Mouse (Mus musculus): Measurements from ENCODE around the gene Rab43. TPM values are rescaled to one million over a fixed set of nuclear protein-coding genes. Genes with fewer than 3 reads are reported as not detected.

The Rab43 gene
- total RNA-seq, 2 experiments from 2014 or later, result 28.8 to 30.0 TPM

DNA sequence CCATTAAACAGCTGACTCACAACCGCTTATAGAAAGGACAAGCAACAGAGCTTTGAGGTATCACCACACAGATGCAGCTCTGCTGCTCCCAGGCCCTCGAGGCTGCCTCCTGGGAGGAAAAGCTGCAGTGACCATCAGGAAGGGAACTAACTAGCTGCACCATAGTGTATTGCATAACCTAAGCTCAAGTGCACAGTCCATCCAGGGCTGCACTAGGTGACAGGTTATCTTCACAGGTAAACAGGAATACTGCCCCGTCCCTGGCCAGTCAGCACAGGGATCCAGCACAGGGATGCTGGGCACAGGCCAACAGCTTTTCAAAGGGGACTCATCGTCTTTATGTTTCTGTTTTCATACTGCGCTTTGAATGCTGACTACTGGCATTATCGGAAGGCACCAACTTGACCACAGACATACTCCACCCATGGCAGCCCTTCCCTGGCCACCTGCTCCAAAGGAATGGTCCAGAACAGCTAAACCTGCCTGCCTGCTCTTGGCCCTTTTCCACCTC, 2.3 kb downstream of the Rab43 start:
- no peak for DNase-seq (ENCODE audit: low spot score in 2 of 2)

DNA sequence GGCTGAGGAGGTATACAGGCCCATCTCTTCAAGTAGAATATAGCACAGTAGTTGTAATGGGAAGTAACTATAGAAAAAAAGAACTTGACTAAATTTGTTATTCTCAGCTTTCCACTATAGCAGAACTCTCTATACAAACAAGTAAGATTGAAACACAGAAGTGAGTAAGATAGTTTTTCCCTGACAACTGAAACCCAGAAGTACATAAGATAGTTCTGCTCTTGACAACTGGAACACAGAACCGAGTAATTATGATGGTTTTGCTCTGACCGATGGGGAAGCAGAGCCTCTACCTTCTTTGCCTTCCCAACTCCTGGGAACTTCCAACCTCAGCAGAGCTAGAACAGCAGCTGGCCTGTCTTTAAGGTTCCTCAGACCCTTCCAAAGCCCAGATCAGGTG, 2.8 kb downstream of the Rab43 start:
- DNase-seq (ENCODE audit: low spot score in 2 of 2), result no peak

DNA sequence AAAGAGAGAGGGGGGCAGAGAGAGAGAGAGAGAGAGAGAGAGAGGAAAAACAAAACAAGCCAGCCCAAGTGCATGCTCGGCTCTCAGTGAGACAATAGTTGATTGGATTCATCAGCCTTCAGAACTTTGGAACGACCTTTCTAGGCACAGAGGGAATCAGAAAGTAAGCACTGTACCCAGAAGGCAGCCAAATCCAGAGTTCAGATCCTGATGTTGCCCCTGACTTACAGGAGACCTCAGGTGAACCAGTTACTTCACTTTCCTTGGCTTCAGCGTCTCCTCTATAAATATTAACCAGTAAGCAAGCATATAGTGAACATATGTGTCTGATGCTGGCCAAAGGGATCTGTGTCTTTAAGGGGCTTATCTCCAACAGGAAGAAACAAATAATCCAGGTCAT, 3.4 kb downstream of the Rab43 start:
- DNase-seq (ENCODE audit: low spot score in 2 of 2), result no peak

DNA sequence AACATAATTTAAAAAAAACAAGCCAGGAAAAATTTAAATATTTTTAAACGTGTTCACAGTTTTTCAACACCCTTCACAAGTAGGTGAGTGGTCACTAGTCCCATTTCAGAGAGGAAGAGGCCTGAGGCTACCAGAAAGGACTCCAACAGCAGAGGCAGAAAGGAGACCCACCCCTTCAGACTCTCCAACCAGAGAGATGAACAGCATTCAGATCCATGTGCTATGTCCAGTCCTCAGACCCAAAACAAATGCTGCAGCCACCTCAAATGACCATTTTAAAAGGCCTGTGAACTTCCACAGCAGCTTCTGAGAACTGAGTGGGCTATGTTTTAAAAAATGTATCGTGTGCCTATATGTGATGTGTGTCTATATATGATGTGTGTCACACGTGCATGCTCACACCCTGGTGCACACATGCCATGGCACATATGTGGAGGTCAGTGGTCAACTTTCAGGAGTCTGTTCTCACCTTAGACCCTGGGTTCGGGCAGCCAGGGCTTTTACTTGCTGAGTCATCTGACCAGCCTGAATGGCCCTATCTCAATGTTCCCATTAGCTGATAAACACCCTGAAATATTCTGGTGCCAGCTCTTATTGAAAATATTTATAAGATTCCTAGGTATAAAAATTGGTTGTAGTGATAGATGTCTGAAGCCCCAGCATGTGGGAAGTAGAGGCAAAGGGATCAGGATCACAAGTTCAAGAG, 4.1 kb downstream of the Rab43 start:
- no peak for DNase-seq (ENCODE audit: low spot score in 2 of 2)

- DNase-seq (ENCODE audit: low spot score in 2 of 2), result no peak
Measured at GRCm38 (mm10) chr6:87806857-87807256, 5.1 kb downstream of the Rab43 start.

DNA sequence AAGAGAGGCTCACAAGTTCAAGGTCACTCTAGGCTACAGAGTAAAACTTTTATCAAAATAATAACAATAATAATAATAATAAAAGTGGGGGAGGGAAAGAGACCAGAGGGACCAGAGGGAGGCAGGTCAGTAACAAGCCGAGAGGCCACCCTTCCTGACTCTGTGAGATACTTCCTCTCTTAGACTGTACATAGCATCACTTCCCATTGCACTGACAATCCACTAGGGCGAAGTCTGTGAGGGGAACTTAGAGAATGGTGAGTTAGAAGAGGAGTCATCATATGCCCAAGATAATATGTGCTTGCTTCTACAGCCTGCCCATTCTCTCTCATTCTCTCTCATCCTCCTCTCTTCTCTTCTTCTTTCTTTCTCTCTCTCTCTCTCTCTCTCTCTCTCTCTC, 5.9 kb downstream of the Rab43 start:
- DNase-seq (ENCODE audit: low spot score in 2 of 2), result no peak

GRCm38 (mm10) chr6:87805448-87805847, 6.5 kb downstream of the Rab43 start:
- no peak for DNase-seq (ENCODE audit: low spot score in 2 of 2)

DNA sequence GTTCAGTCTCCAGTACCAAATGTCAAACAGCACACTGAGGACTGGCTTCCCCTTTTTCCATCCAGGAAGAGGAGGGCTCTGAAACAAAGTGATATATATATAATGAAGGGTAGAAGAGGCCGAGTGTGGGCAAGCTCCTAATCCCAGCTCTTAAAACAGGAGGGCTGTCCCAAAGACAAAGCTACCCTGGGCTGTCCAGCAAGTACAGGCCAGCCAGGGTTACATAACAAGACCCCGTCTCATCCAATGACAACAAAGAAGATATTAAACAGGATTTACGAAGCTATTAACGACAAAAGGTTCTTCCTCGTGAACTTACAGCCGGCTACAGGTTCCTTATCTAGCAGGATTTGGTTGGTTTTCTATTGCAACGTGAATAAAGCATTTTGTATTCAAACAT, 7.1 kb downstream of the Rab43 start:
- no peak for DNase-seq (ENCODE audit: low spot score in 2 of 2)

DNA sequence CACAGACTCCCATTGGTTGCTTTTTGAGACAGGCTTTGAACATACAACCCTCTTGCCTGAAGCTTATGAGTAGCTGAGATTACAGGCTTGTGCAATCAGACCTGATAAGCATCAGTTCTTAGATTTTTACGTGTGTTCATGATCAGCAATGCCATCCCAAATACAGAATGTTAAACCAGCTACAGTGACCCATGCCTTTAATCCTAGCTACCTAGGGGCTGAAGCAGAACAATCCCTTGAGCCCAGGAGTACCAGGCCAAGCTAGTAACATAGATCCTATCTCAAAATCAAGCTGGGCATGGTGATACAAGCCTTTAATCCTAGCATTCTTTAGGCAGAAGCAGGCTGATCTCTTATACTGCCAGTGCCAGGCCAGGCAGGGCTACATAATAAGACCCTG, 7.9 kb downstream of the Rab43 start:
- DNase-seq (ENCODE audit: low spot score in 2 of 2), result no peak

DNA sequence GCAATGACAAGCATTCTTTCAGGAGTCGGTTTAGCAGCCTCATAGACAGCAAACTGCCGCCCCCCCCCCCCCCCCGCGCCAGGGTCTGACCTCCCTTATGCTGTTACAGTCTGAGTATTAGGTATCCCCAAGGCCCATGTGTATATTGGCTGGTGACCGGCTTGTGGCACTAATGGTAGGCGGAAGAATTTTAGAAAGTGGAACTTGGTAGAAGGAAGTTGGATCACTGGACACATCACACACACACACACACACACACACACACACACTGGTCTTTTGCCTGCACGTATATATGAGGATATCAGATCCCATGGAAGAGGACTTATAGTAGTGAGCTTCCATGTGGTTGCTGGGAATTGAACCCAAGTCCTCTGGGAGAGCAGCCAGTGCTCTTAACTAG, 9.5 kb downstream of the Rab43 start:
- no peak for DNase-seq (ENCODE audit: low spot score in 2 of 2)

- no peak for DNase-seq (ENCODE audit: low spot score in 2 of 2)
Measured at GRCm38 (mm10) chr6:87799576-87799975, 12.4 kb downstream of the Rab43 start.

GRCm38 (mm10) chr6:87797321-87797720, 14.6 kb downstream of the Rab43 start:
- DNase-seq (ENCODE audit: low spot score in 2 of 2), result no peak

DNA sequence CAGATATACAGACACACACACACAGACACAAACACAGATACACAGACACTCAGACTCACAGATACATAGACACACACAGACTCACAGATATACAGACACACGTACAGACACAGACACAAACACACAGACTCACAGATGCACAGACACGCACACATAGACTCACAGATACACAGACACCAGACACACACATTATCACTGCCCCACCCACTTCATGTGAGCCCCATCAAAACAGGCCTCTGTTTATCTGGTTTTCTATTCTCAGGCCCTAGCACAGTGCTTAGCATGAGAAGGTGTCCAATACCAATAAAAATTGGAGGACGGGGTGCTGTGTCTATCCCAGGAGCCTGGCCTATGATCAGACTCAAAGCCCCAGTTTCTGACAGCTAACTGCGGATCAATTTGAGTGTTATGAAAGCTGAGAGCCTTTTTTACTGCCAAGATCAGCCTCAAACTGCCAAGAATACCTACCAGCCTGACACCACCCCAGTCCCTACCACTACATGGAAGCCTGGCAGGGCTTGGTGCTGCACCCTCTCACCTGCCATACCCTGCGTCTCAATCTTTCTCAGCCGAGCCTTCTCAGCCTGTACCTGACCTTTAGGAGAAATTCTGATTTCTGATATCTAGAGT, 15.6 kb downstream of the Rab43 start:
- DNase-seq (ENCODE audit: low spot score in 2 of 2), result no peak

DNA sequence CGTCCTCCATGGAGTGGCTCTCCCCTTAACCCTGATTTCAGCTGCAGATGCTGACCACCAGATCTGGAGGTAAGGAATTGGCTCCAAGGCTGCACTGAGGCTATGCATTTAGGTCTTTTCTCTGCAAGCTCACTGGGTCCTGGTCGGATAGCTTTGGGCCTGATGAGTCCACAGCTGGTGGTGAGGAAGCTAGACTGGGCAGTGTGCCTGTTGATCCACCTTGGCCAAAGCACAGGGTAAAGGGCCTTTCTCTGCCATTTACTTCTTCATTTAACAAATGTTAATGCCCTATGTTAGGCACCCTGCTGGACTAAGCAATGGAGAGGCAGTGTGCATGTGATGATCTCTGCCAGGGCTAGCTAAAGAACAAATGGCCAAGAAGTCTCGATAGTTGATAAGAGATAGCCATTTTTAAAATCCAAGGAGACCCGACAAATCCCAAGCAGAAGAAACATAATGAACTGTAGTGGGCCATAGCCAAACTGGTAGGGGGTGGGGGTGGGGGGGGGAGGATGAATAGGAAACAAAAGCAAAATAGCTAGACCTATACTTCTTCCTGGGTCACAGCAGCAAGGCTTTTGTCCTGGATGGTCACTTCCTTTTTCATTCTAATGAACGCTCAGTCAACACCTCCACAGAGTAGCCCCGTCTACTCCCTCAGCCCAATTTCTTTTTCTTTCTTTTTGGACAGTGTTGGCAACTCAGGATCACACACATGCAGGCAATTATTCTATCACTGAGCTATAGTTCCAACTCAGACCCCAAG, 16.4 kb downstream of the Rab43 start:
- DNase-seq (ENCODE audit: low spot score in 2 of 2), result no peak

GRCm38 (mm10) chr6:87793821-87794510, 18.0 kb downstream of the Rab43 start:
- no peak for DNase-seq (ENCODE audit: low spot score in 2 of 2)

DNA sequence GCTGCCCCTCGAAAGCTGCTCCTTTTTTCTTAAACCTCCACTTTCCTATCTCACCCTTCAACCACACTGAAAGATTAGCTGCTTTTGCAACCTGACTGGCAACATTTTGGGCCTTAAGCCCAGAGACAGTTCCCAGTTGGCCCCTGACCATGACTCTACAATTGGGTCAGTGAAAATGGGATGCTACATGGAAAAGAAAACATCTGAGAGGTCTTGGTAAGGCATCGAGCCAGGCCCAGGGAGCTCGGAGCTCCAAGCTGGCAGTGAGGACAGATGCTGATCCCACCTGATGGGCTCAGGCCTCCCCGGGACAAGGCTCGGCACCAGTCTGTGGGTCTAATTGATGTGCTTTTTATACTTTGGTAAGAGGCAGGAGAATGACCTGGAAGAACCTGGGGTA, 20.1 kb downstream of the Rab43 start:
- no peak for DNase-seq (ENCODE audit: low spot score in 2 of 2)

- no peak for DNase-seq (ENCODE audit: low spot score in 2 of 2)
Measured at GRCm38 (mm10) chr6:87790779-87791480, 21.0 kb downstream of the Rab43 start.

GRCm38 (mm10) chr6:87789791-87790190, 22.2 kb downstream of the Rab43 start:
- DNase-seq (ENCODE audit: low spot score in 2 of 2), result no peak

DNA sequence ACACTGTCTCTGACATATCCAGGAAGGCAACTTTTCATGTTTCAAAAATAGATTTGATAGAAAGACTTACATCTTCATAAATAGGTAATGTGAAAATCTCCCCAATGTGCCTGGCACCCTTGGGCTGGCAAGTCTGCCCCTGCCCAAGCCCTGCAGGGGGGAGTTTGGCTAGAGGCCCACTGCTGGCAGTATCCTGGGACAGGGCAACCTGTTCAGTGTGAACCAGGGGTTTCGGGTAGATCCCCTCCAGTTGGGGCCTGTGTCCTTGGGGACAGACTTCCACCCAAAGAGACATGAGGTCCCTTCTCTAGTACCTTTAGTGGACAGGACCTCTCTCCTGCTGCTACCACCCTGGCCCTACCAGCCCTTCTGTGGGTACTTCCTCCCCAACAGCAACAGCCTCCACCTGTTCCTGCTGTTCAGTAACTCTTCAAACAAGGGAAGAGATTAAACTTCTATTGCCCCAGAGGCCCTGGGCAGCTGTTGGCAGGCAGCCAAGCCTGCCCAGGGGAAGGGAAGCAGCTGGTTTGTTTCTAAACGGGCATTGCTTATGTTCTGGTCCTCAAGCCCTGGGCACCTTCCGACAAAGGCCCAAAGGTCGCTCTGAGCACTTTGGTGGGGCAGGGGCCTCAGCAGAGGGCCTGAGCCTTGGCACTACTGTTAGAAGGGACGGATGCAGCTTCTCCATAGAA, 22.9 kb downstream of the Rab43 start:
- DNase-seq (ENCODE audit: low spot score in 2 of 2), result no peak

DNA sequence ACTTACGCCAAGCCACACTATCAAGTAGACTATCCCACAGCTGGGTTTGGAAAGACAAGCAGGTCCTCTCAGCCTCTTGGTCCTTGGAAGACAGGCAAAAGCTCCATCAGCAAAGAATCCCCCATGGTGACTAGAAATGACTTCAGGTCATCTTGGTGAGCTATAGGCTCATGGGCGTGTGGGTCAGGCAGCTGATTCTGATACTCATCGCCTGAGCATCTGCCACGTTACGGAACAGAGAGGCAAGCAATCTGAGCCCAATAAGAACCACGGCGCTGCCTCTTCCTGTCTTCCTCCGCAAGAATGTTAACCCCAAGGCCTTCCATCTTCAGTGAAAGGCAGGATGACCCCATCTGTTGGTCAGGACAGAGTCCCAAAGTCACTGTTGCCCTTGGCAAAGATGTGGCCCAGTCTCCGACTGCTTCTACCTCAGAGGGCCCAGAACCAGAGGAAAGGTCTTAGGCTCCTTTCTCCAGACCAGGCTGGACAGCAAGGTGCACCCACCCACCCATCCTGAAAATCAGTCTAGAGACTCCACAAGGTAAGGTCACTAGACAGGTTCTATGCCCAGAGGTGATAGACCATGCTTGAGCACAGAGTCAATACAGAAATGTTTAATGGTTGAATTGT, 23.6 kb downstream of the Rab43 start:
- no peak for DNase-seq (ENCODE audit: low spot score in 2 of 2)
